Mouse (Mus musculus) spleen, postnatal 36 days (tissue): ENCODE results near the gene Cwc27.

Experiments
- DNase-seq, 2 experiments: peaks; one replicate each; pipeline ENCODE4 v3.0.0; 2022; ENCODE audit warnings: low spot score in 2 of 2, mixed read lengths in 1 of 2

Gene Cwc27

DNA sequence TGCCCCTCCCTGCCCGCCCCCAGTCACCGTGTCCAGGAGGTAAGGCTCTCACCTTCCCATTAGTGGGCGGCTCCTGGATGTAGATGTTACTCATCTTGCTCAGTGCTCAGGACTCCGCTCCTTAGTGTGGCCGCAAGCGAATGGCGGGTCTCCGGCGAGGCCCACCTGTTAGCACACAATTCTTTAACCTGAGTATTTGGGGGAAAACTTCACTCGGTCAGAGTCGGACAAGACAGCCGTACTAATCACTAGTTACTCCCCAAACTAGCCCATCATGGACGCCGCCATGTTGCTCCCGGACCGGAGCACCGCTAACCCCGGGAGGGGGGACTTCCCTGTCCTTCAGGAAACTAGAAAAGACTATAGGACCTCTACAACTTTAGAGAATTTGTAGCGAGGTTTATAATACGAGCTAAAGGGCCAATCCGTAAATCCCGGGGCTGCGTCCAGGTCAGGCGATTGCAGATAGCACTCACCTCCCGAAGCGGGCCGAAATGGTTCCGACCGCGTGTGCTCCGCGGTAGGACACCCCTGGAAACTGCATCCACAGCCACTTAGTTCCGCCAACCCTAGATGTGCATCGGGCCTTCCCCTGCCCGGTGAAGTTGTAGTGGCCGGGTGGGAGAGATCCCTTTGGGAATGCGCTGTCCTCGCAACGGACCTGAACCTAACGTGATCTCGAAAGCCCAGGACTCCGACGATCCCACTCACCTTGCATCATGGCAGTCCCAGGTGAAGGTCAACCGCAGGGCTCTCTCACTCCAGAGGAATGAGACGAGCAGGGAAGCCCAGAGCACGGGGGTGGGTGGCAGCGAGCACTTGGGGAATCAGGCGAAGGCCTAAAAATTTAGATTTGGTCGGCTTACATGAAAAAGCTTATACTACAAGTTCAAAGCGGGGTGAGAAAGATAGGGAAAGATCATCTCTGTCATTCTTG lies at the start of gene Cwc27:
Cwc27 (minus strand) TSS at position 508 of the 937 bp plus-strand sequence.
- peak; percentile 71 to 77 for DNase-seq

- DNase-seq = no peak
Measured at GRCm38 (mm10) chr13:104866726-104867125, 49.8 kb upstream of the Cwc27 start.

DNA sequence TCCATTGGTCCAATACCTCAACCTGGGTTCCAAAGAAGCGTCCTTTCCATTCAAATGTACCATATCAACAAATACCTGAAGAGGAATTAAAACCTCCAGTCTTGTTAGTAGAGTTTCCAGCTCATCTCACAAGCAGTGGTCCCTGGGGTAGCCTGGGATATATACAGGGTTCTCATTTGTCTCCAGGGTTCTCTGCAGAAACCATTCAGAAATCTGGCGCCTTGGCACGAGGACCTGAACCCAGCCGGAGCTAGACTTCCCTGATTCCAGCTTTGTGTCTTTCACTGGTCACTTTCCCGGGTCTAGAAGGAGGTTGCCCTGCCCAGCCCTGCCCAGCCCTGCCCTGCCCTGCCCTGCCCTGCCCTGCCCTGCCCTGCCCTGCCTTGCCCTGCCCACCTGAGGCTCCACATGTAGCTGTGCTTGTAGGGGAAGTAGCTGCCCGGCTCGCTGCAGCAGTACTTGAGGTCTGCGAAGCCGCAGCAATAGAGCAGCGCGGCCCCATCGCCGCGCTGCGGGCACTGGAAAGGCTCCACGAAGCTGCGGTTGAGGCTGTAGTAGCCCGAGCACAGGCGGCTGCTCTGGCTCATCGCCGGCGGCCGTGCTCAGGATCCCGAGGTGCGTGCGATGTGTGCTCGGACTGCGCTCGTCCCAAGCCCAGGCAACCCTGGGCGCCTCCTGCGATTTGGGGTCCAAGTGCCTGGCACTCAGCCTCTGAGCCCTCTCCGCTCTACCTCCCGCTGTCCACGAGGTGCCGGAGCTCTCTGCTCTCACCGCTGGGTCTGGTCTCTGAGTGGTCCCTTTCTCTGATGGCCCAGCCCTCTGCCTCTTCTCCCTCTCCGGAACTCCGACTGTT lies 46.4 kb upstream of the Cwc27 start, which contains the start of gene Shisal2b:
Shisal2b (minus strand) TSS at position 767 of the 853 bp plus-strand sequence.
- peak in 1 of 2 experiments; percentile 4 for DNase-seq

DNA sequence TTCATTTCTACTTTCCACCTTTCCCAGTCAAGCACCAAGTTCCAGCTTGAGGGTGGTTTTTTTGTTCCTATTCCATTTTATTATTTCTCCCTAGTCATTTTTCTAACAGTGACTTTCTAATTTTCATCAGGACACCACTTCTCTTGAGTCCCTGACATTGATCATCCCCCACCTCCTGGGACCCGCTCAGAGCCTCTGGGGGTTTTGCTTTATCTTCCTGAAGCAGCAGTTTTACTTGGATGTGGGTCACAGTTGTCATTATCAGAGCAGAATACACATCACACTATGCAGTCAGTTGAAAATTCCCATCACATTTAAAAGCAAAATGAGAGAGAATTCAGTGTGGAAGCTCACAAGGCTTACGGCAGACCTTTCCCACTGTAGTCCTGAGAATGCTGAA lies 36.7 kb upstream of the Cwc27 start:
- DNase-seq = no peak

GRCm38 (mm10) chr13:104843295-104844089 lies 26.6 kb upstream of the Cwc27 start:
- no peak for DNase-seq

GRCm38 (mm10) chr13:104841937-104842336 lies 25.0 kb upstream of the Cwc27 start:
- DNase-seq = no peak

GRCm38 (mm10) chr13:104837628-104838027 lies 20.7 kb upstream of the Cwc27 start:
- no peak for DNase-seq

GRCm38 (mm10) chr13:104832811-104833210 lies 15.9 kb upstream of the Cwc27 start:
- no peak for DNase-seq

DNA sequence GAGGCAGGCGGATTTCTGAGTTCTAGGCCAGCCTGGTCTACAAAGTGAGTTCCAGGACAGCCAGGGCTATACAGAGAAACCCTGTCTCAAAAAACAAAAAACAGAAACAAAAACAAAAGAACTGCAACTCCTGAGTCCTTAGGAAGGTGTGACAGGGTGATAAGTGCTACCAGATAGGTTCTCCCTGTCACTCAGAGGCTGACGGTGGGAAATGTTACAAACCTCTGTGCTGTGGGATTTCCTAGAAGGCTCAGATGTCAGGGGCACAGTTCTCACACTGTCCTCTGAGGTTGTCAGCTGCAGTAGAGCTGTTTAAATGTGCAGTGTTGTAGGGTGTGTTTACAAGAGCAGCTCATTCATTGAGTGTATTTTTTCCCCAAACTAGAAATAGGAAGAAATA lies 8.5 kb upstream of the Cwc27 start:
- no peak for DNase-seq

DNA sequence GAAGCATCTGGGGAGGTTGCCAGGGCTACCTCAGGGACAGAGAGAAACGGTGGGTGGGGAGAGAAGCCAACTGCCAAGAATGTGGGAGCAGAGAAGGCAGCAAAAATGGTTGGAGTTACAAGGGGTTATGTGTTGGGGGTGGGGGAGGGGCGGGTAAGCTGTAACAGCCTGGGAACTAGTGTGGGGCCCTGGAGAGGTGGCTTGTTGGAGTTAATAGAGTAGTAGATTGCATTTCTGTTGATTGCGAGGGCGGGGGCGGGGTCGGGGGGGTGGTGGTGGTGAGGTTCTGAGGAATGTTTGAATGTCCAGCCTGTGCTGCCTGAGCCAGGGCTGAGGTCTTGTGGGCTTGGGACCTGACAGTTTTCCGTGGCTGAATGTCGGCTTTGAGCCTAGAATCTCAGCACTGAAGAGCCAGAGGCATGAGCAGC lies 5.5 kb upstream of the Cwc27 start:
- no peak for DNase-seq

DNA sequence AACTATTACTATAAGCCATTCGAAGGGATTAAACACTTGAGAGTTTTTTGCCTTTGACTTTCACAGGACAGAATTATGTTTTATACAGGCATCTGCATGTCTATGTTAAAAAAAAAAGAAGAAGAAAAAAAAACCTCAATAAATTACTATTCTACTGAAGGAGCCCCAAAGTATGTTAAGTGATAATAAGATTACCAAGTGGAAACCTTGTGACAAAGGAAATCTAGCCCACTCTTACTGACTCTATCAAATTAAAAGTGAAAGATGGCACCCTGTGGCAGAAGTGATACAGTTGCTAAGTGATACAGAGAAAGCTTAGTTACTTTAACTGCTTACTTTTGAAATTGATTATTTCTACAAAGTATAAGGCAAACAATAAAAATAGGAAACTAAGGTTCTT lies 5.0 kb upstream of the Cwc27 start:
- DNase-seq = no peak

DNA sequence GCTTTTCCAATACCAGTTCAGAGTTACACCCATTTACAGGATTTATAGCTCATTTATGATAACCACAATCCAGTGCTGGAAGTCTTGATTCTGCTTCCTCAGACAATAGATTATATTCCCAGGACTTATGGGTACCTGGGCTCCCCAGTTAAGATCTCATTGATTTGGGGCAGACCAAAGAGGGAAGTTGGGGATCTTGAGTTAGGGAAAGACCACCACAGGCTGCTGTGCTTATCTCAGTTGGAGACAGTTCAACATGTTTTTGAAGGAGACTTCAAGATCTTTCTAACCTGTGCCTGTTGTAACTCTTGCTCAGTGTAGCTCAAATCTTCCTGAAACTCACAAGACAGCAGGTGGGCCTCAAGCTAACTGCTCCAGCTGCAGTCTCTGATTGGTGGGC lies 4.2 kb upstream of the Cwc27 start:
- DNase-seq = no peak

GRCm38 (mm10) chr13:104817696-104818095 lies 754 bp upstream of the Cwc27 start:
- peak in 1 of 2 experiments; percentile 2 for DNase-seq

GRCm38 (mm10) chr13:104816270-104816634 lies 690 bp downstream of the Cwc27 start:
- DNase-seq = peak; percentile 8 to 31

DNA sequence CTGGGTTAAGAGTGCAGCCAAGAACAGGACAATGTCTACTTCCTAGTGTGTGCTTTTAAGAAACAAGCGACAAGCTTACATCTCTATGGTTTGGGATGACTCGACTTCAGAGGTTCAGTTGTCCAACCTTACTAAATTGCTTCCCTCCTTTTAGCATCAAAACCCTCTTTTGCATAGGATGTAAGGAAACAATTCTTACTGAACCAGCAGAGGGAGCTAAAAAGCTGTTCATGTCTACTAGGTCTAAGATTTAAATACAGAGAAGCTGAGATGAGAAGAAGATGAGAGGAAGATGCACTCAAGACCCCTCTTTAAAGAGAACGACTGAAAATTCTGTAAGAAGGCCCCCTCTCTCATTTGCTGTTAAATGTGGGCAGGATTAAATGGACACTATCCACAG lies 11.3 kb downstream of the Cwc27 start:
- peak in 1 of 2 experiments; percentile 10 for DNase-seq

DNA sequence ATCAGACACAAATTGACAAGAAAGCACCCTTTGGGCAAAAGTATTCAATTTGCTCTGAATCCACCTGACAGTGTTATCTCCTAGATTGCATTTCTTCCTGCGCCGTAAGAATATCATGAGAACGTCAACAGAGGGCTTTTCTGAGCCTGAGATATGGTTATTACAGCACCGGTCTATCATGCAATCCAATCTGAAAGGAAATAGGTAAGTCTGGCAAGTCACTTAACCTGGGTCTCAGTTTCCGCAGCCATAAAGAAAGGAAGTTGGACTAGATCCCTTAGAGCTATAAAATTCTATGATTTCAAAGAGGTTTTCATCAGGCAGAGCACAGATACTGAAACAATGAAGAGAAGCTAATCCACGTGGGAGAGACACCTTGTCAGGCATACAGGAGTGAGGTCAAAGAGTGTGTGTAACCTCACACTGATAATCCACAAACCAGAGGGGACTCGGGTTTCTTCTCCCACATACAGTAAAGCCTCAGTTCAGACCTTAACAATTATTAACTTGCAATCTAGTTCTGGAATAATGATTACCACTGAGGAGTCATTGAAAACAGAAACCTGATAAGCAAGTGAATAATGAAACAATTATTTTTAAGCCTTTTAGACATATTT lies 17.3 kb downstream of the Cwc27 start:
- no peak for DNase-seq

DNA sequence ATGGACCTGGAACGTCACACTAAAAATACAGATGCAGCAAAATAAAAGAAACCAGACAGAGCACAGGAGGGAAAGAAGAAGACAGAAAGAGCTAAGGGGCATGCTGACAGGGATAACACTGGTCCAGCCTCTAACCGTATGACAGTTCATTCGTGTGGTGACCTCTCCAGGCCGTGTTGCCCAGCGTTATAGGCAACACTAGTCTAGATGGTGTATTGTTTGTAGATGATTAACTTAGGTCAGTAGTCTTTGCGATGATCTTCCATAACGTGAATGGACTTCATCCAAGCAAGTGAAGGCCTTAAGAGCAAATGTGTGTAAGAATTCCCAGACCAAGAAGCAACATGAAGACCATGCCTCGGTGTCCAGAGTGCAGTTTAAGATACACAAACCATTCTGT lies 17.9 kb downstream of the Cwc27 start:
- DNase-seq = no peak

DNA sequence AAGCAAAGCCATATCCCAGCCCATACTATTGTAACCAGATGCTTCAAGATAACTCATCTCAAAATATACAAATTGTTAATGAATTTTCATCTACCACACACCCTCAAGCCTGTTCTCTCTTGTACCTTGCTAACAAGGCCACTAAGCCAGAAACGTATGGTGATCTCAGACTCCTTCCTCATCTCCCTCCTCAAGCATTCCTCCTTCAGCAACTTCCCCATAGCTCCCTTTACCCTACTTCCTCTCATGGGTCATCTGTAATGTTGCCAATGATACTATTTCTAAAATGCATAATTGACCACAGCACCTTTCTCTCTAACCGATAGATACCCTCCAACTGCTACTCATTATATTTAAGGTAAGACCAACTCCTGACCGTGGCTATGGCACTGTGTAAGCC lies 22.5 kb downstream of the Cwc27 start:
- DNase-seq = no peak

GRCm38 (mm10) chr13:104792184-104792583 lies 24.8 kb downstream of the Cwc27 start, which contains the start of gene Srek1ip1:
Gene Srek1ip1 (plus strand): TSS chr13:104792484.
- DNase-seq = no peak

DNA sequence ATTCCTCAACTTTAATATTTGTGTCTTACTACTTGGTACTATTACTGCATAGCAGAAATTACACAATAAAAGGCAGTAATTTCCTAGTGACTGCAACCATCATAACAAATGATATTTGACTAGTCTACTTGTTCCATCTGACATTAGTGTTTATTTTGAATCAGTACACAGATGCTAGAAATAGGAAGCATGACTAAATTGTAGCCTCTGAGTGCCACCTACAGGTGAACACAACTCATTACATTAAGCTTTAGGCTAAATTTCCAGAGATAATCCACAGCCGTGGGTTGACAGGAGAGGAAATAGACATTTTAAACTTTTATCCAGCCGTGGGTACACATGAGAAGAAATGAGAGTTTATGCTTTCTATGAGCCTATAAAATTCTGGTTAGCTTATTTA lies 27.3 kb downstream of the Cwc27 start:
- peak; percentile 3 to 25 for DNase-seq

GRCm38 (mm10) chr13:104787260-104787659 lies 29.7 kb downstream of the Cwc27 start:
- DNase-seq = no peak
